Mouse (Mus musculus): Measurements from ENCODE around the gene Tnfrsf23.

- TF ChIP-seq CTCF (IDR thresholded peaks at IDR 0.05; ENCODE audit: low read depth) (peak; percentile 99), EP300 (IDR thresholded peaks at IDR 0.05; ENCODE audit: low read depth) (no peak)
Measured at GRCm38 (mm10) chr7:143706697-143707438, 21.2 kb upstream of the Tnfrsf23 start.
